Mouse (Mus musculus) MEL (cell line): Measurements from ENCODE around the gene Hrasls5.

Experiments
- CTCF ChIP-seq, 3 experiments: IDR thresholded peaks in 2 of 3; conservative IDR thresholded peaks in 1 of 3; 2 replicates each; pipeline ENCODE4 v1.5.1; 2011 to 2012; ENCODE audit warnings: low read length in 3 of 3, low read depth in 2 of 3, mild to moderate bottlenecking in 2 of 3, improper control_type of control experiment in 1 of 3, inconsistent platforms in 1 of 3, mixed read lengths in 1 of 3, moderate library complexity in 1 of 3; ENCODE audit not compliant: control insufficient read depth in 1 of 3, insufficient read depth in 1 of 3, poor library complexity in 1 of 3, severe bottlenecking in 1 of 3
- EP300 ChIP-seq, 2 experiments: IDR thresholded peaks; 2 replicates each; pipeline ENCODE4 v1.6.1; 2011; ENCODE audit warnings: improper control_type of control experiment in 2 of 2, low read length in 2 of 2, low read depth in 1 of 2, mild to moderate bottlenecking in 1 of 2
- JUND ChIP-seq: IDR thresholded peaks from 2 replicates; pipeline ENCODE4 v1.6.1; 2011; ENCODE audit warnings: low read depth, mild to moderate bottlenecking, improper control_type of control experiment, low read length
- NELFE ChIP-seq: IDR thresholded peaks from 2 replicates; pipeline ENCODE4 v1.6.1; 2011; ENCODE audit warnings: low read depth, low read length, improper control_type of control experiment
- POLR2A ChIP-seq, 2 experiments: IDR thresholded peaks; 2 replicates each; pipeline ENCODE4 v1.6.1; 2011 to 2012; ENCODE audit warnings: low read length in 2 of 2, mild to moderate bottlenecking in 2 of 2, control low read depth in 1 of 2, improper control_type of control experiment in 1 of 2, low read depth in 1 of 2, moderate library complexity in 1 of 2; ENCODE audit not compliant: control insufficient read depth in 1 of 2, insufficient read depth in 1 of 2, poor library complexity in 1 of 2
- ZNF384 ChIP-seq: IDR thresholded peaks from 2 replicates; pipeline ENCODE4 v1.6.1; 2012; ENCODE audit warnings: low read depth, mild to moderate bottlenecking, inconsistent platforms, low read length, improper control_type of control experiment

- TF ChIP-seq POLR2A (IDR thresholded peaks at IDR 0.05; ENCODE audit: control insufficient read depth in 1 of 2, insufficient read depth in 1 of 2, low read depth in 1 of 2, low read length in 2 of 2, poor library complexity in 1 of 2) (no peak), CTCF (IDR thresholded peaks at IDR 0.05 in 2 of 3, conservative IDR thresholded peaks at IDR 0.05 in 1 of 3; ENCODE audit: control insufficient read depth in 1 of 3, insufficient read depth in 1 of 3, low read depth in 2 of 3, low read length in 3 of 3, poor library complexity in 1 of 3, severe bottlenecking in 1 of 3) (no peak), ZNF384 (no peak), EP300 (IDR thresholded peaks at IDR 0.05; ENCODE audit: low read depth in 1 of 2, low read length in 2 of 2) (no peak), JUND (no peak), NELFE (no peak)
These were observed 44.0 kb upstream of the Hrasls5 start for GRCm38 (mm10) chr19:7568364-7568763.
